Mouse (Mus musculus): Measurements from ENCODE around the gene Plcb4. TPM values are rescaled to one million over a fixed set of nuclear protein-coding genes. Genes with fewer than 3 reads are reported as not detected.

Plcb4 gene
- polyA plus RNA-seq, 1 experiment from 2014 or later, result 17.6 TPM

DNA sequence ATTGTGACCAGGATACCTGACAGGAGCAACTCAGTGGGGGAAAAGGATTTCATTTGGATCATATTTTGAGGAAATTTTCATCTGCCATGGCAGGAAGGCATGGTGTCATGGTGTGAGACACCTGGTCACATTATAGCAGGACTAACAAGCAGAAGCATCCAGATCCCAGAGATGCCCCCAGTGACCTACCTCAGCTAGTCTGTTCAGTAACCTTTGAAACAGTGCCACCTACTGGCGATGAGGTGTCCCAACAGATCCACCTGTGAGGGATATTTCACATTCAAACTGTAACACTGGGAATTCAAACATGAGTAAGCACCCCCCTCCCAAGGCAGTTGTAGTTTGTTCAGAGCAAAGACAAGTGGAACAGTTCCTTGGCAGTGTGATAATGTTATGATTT lies 289.0 kb downstream of the Plcb4 start:
- H3K4me2 ChIP-seq, result no peak overlapping the region
- no peak overlapping the region for H3K4me3 ChIP-seq
- no peaks in the 10 kb centered on the region for H3K4me1 ChIP-seq
- no peak overlapping the region for H3K9ac ChIP-seq
- 79% methylated on average over 1 of the region's 1 CpGs for WGBS
- no peak overlapping the region for H3K27ac ChIP-seq
- H3K9me3 ChIP-seq, result peaks cover 6% of the 10 kb centered on the region; the same call in 1 of the 2 replicates
- peaks cover 9% of the 10 kb centered on the region for H3K36me3 ChIP-seq
- H3K27me3 ChIP-seq, result no peaks in the 10 kb centered on the region
- no peak for ATAC-seq (ENCODE audit: insufficient number of reproducible peaks, insufficient read depth, low FRiP score, low TSS enrichment, low read depth)

- Histone ChIP-seq H3K9me3 (no peaks in the 10 kb centered on the region), H3K9ac (no peak overlapping the region), H3K27ac (no peak overlapping the region), H3K4me2 (no peak overlapping the region), H3K36me3 (peaks cover 3% of the 10 kb centered on the region; the same call in 1 of the 2 replicates), H3K27me3 (no peaks in the 10 kb centered on the region), H3K4me1 (peaks cover 4% of the 10 kb centered on the region; the same call in 1 of the 2 replicates), H3K4me3 (no peak overlapping the region)
- ATAC-seq (ENCODE audit: insufficient number of reproducible peaks, insufficient read depth, low FRiP score, low TSS enrichment, low read depth), result no peak
- WGBS, result 85% methylated on average over 13 of the region's 13 CpGs
Observed at GRCm38 (mm10) chr2:135954760-135955548, 296.1 kb downstream of the Plcb4 start.

- 91% methylated on average over 8 of the region's 8 CpGs for WGBS
- Histone ChIP-seq H3K36me3 (peaks cover 3% of the 10 kb centered on the region; the same call in 1 of the 2 replicates), H3K27me3 (no peaks in the 10 kb centered on the region), H3K4me1 (peaks cover 4% of the 10 kb centered on the region; the same call in 1 of the 2 replicates), H3K9ac (no peak overlapping the region), H3K9me3 (no peaks in the 10 kb centered on the region), H3K27ac (no peak overlapping the region), H3K4me3 (no peak overlapping the region), H3K4me2 (no peak overlapping the region)
- ATAC-seq (ENCODE audit: insufficient number of reproducible peaks, insufficient read depth, low FRiP score, low TSS enrichment, low read depth), result no peak
Observed at GRCm38 (mm10) chr2:135955796-135956195, 297.0 kb downstream of the Plcb4 start.

GRCm38 (mm10) chr2:135957689-135958088 lies 298.9 kb downstream of the Plcb4 start:
- Histone ChIP-seq H3K4me3 (0 out of 2 replicates have a peak overlapping the region, but pooled peaks have one; percentile 12), H3K9me3 (no peaks in the 10 kb centered on the region), H3K36me3 (peaks cover 3% of the 10 kb centered on the region; the same call in 1 of the 2 replicates), H3K9ac (no peak overlapping the region), H3K4me1 (peaks cover 4% of the 10 kb centered on the region; the same call in 1 of the 2 replicates), H3K4me2 (peak overlapping the region; percentile 39), H3K27ac (no peak overlapping the region), H3K27me3 (no peaks in the 10 kb centered on the region)
- 28% methylated on average over 7 of the region's 7 CpGs for WGBS
- no peak for ATAC-seq (ENCODE audit: insufficient number of reproducible peaks, insufficient read depth, low FRiP score, low TSS enrichment, low read depth)

DNA sequence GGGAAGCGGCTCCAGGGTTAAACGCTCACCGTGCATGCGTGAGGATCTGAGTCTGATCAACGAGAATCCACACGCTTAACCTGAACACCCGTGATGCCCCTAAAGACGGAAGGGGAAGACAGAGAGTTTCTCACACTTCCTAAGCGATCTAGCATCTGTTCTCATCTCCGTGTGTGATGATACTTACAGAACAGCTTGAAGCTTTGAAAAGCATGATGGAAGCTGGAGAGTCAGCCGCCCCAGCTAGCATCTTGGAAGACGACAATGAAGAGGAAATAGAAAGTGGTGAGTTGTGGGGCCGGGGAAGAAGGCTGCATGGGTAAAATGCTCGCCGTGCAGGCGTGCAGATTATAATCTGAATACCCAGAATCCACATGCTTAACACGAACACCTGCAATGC lies 299.6 kb downstream of the Plcb4 start:
- Histone ChIP-seq H3K9ac (no peak overlapping the region), H3K4me1 (peaks cover 4% of the 10 kb centered on the region; the same call in 1 of the 2 replicates), H3K27ac (no peak overlapping the region), H3K9me3 (no peaks in the 10 kb centered on the region), H3K27me3 (no peaks in the 10 kb centered on the region), H3K36me3 (peaks cover 3% of the 10 kb centered on the region; the same call in 1 of the 2 replicates), H3K4me2 (no peak overlapping the region), H3K4me3 (no peak overlapping the region)
- WGBS, result 90% methylated on average over 17 of the region's 17 CpGs
- no peak for ATAC-seq (ENCODE audit: insufficient number of reproducible peaks, insufficient read depth, low FRiP score, low TSS enrichment, low read depth)

DNA sequence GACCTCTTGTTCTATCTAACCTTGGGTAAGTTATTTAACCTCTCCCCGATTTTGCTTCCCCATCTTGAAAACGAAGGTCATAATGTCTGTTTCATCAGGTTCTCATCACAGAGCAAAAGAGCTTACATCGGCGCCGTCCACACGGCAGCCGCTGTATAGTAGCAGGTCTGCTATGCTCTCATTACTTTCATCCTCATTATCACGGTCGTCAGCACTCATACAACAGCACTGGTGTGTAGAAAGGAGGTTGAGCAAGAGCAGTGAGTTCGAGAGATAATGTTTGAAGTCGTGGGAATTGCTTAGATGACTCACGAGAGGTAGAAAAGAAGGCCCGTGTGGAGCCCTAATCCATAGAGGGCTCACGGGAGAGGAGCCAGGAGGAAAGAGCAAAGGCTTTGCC lies 304.3 kb downstream of the Plcb4 start:
- H3K27me3 ChIP-seq, result no peaks in the 10 kb centered on the region
- H3K27ac ChIP-seq, result no peak overlapping the region
- ATAC-seq (ENCODE audit: insufficient number of reproducible peaks, insufficient read depth, low FRiP score, low TSS enrichment, low read depth), result no peak
- H3K4me3 ChIP-seq, result no peak overlapping the region
- 88% methylated on average over 14 of the region's 14 CpGs for WGBS
- H3K9me3 ChIP-seq, result no peaks in the 10 kb centered on the region
- peaks cover 2% of the 10 kb centered on the region; the same call in 1 of the 2 replicates for H3K4me1 ChIP-seq
- no peak overlapping the region for H3K9ac ChIP-seq
- no peak overlapping the region for H3K4me2 ChIP-seq
- H3K36me3 ChIP-seq, result no peaks in the 10 kb centered on the region

- no peak overlapping the region for H3K27ac ChIP-seq
- no peak for ATAC-seq (ENCODE audit: insufficient number of reproducible peaks, insufficient read depth, low FRiP score, low TSS enrichment, low read depth)
- no peak overlapping the region for H3K4me3 ChIP-seq
- H3K9ac ChIP-seq, result no peak overlapping the region
- 60% methylated on average over 16 of the region's 16 CpGs for WGBS
- no peaks in the 10 kb centered on the region for H3K4me1 ChIP-seq
- H3K4me2 ChIP-seq, result no peak overlapping the region
- no peaks in the 10 kb centered on the region for H3K27me3 ChIP-seq
- no peaks in the 10 kb centered on the region for H3K9me3 ChIP-seq
- no peaks in the 10 kb centered on the region for H3K36me3 ChIP-seq
Observed at GRCm38 (mm10) chr2:135966871-135967557, 308.2 kb downstream of the Plcb4 start.

- peaks cover 2% of the 10 kb centered on the region; the same call in 1 of the 2 replicates for H3K36me3 ChIP-seq
- H3K27me3 ChIP-seq, result no peaks in the 10 kb centered on the region
- H3K27ac ChIP-seq, result no peak overlapping the region
- no peak for ATAC-seq (ENCODE audit: insufficient number of reproducible peaks, insufficient read depth, low FRiP score, low TSS enrichment, low read depth)
- no peaks in the 10 kb centered on the region for H3K9me3 ChIP-seq
- H3K4me1 ChIP-seq, result no peaks in the 10 kb centered on the region
- WGBS, result 38% methylated on average over 12 of the region's 12 CpGs
- H3K9ac ChIP-seq, result no peak overlapping the region
- H3K4me2 ChIP-seq, result no peak overlapping the region
- no peak overlapping the region for H3K4me3 ChIP-seq
Observed at GRCm38 (mm10) chr2:135968159-135968558, 309.3 kb downstream of the Plcb4 start.

GRCm38 (mm10) chr2:135970902-135971301 lies 312.1 kb downstream of the Plcb4 start:
- Histone ChIP-seq H3K4me1 (no peaks in the 10 kb centered on the region), H3K9me3 (no peaks in the 10 kb centered on the region), H3K4me3 (no peak overlapping the region), H3K9ac (no peak overlapping the region), H3K36me3 (peaks cover 5% of the 10 kb centered on the region; the same call in 1 of the 2 replicates), H3K4me2 (no peak overlapping the region), H3K27me3 (no peaks in the 10 kb centered on the region), H3K27ac (no peak overlapping the region)
- no peak for ATAC-seq (ENCODE audit: insufficient number of reproducible peaks, insufficient read depth, low FRiP score, low TSS enrichment, low read depth)
- WGBS, result 91% methylated on average over 4 of the region's 4 CpGs

DNA sequence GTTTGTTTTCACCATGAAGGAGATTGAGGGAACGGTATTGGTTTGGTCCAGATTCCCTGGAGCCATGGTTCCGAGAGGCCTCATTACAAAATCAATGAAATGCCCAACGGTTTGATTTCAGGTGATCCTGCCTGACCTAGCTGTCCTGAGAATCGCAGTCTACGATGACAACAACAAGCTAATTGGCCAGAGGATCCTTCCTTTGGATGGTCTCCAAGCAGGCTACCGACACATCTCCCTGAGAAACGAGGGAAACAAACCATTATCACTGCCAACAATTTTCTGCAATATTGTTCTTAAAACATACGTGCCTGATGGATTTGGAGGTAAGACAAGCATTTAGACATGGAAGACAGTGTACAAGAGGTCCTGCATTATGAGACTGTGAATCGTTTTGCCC lies 317.2 kb downstream of the Plcb4 start:
- no peaks in the 10 kb centered on the region for H3K4me1 ChIP-seq
- ATAC-seq (ENCODE audit: insufficient number of reproducible peaks, insufficient read depth, low FRiP score, low TSS enrichment, low read depth), result no peak
- peaks cover 5% of the 10 kb centered on the region; the same call in 1 of the 2 replicates for H3K36me3 ChIP-seq
- no peaks in the 10 kb centered on the region for H3K9me3 ChIP-seq
- no peak overlapping the region for H3K4me2 ChIP-seq
- no peak overlapping the region for H3K27ac ChIP-seq
- no peak overlapping the region for H3K9ac ChIP-seq
- no peak overlapping the region for H3K4me3 ChIP-seq
- H3K27me3 ChIP-seq, result no peaks in the 10 kb centered on the region
- 92% methylated on average over 9 of the region's 9 CpGs for WGBS

GRCm38 (mm10) chr2:135978790-135979189 lies 320.0 kb downstream of the Plcb4 start:
- Histone ChIP-seq H3K27ac (no peak overlapping the region), H3K4me2 (no peak overlapping the region), H3K9me3 (no peaks in the 10 kb centered on the region), H3K4me3 (no peak overlapping the region), H3K4me1 (no peaks in the 10 kb centered on the region), H3K27me3 (no peaks in the 10 kb centered on the region), H3K36me3 (no peaks in the 10 kb centered on the region), H3K9ac (no peak overlapping the region)
- whole genome bisulfite sequencing, result 44% methylated on average over 5 of the region's 5 CpGs
- ATAC-seq (ENCODE audit: insufficient number of reproducible peaks, insufficient read depth, low FRiP score, low TSS enrichment, low read depth), result no peak
